In the genomic region with DNA sequence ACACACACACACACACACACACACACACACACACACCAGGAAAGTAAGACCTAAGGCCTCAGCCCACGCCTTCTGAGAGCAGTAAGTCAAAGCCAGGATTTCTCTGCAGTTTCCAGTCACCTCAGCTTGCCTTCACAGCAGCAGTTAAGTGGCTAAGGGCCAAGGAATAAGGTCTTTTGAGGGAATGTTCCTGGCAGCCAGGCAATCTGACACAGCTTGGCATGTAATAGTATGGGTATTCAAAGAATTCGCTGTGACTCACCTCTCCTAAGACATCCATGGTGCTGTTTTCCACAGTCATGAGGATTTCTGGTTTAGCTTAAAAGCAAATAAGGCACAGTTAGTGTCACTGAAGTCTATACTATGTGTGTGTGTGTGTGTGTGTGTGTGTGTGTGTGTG, we compare ENCODE assay signal across 9 mouse cellular contexts. TPM values are rescaled to one million over a fixed set of nuclear protein-coding genes. Genes with fewer than 3 reads are reported as not detected.
DNase-seq lines count a peak whose midpoint lies in the region; ATAC-seq lines count a peak whose summit lies in the region.
"Had no signal": no experiment of that assay in that cellular context is flagged by ENCODE, and none has a peak within 500 bp of the region (broad histone marks: within the 10 kb centered on the region; RNA-seq: fewer than 3 reads in every experiment).

No protein-coding gene starts in this region.

- H3K27ac ChIP-seq in heart, embryonic 16.5 days (ENCODE audit: low read length), result no peak overlapping the region
- no peak overlapping the region for H3K27ac ChIP-seq in lung, embryonic 15.5 days

- H3K4me2 ChIP-seq in heart, embryonic 16.5 days (ENCODE audit: low read depth, low read length), result no peak overlapping the region
- H3K4me2 ChIP-seq in lung, embryonic 15.5 days, result no peak overlapping the region

- H3K4me1 ChIP-seq in heart, embryonic 16.5 days (ENCODE audit: control insufficient read depth, insufficient read depth, low read length), result peaks cover 10% of the 10 kb centered on the region
- no peaks in the 10 kb centered on the region; the same call in 1 of the 2 replicates for H3K4me1 ChIP-seq in lung, embryonic 15.5 days

- ATAC-seq in heart, embryonic 16.5 days (replicated peaks; ENCODE audit: extremely low read depth, insufficient read depth, low FRiP score), result peak; percentile 67
- peak; percentile 46; the same call in 1 of the 2 replicates for ATAC-seq in lung, embryonic 15.5 days (ENCODE audit: borderline replicate concordance, extremely low read depth, low FRiP score, low TSS enrichment)
- ATAC-seq in megakaryocyte, adult 5-6 weeks (ENCODE audit: poor library complexity, severe bottlenecking), result no peak

- WGBS in heart, embryonic 16.5 days, result 41% methylated on average over 2 of the region's 2 CpGs
- 47% methylated on average over 2 of the region's 2 CpGs for WGBS in lung, embryonic 15.5 days

- no peaks in the 10 kb centered on the region for H3K27me3 ChIP-seq in heart, embryonic 16.5 days (ENCODE audit: control insufficient read depth, insufficient read depth, low read length)
- no peaks in the 10 kb centered on the region for H3K27me3 ChIP-seq in lung, embryonic 15.5 days

- H3K9ac ChIP-seq in heart, embryonic 16.5 days (ENCODE audit: low read length), result no peak overlapping the region
- H3K9ac ChIP-seq in lung, embryonic 15.5 days, result no peak overlapping the region

- peak; percentile 8 to 12 for DNase-seq in cerebellum, adult 18-20 months
- DNase-seq in cerebellum, adult 11-12 months, result no peak
- peak; percentile 29 to 42 for DNase-seq in right cerebral cortex, postnatal 10 days (ENCODE audit: low spot score in 2 of 2)
- DNase-seq in right cerebral cortex, postnatal 4 days, result no peak
- DNase-seq in thymus, postnatal 10 days (ENCODE audit: low spot score in 2 of 2), result no peak

- H3K36me3 ChIP-seq in heart, embryonic 16.5 days (ENCODE audit: control insufficient read depth, insufficient read depth), result no peaks in the 10 kb centered on the region
- no peaks in the 10 kb centered on the region for H3K36me3 ChIP-seq in lung, embryonic 15.5 days

- H3K4me3 ChIP-seq in heart, embryonic 16.5 days (ENCODE audit: low read length), result no peak overlapping the region
- H3K4me3 ChIP-seq in lung, embryonic 15.5 days, result no peak overlapping the region

- H3K9me3 ChIP-seq in heart, embryonic 16.5 days (replicated peaks; ENCODE audit: control insufficient read depth, low read length), result no peaks in the 10 kb centered on the region
- no peaks in the 10 kb centered on the region for H3K9me3 ChIP-seq in lung, embryonic 15.5 days

RNA-seq across cellular contexts. Expression of a gene that starts 25.6 kb away (rescaled TPM):
- polyA plus RNA-seq in heart, embryonic 16.5 days (2015; fragmentation: Nextera tagmentation; extraction: Ambion mirVana), result 0.89 and 2.8 TPM in 2 replicates
- polyA plus RNA-seq in lung, embryonic 15.5 days (2015; fragmentation: Nextera tagmentation; extraction: Ambion mirVana), result 0.14 and 0.35 TPM in 2 replicates
- total RNA-seq in megakaryocyte, adult 5-6 weeks (2015), result 0.54 and 4.2 TPM in 2 replicates
- 1.2 and 1.9 TPM in 2 replicates for total RNA-seq in megakaryocyte, adult 5-6 weeks (2017)
- total RNA-seq: layer of hippocampus, adult 18-20 months had no signal

Comparison
In these comparisons a context has a peak if more than half of its experiments do, and no peak if none do; other contexts are left out.
1. DNase-seq: peak in cerebellum, adult 18-20 months (2 of 2) and right cerebral cortex, postnatal 10 days (2 of 2); none in cerebellum, adult 11-12 months (single experiment), right cerebral cortex, postnatal 4 days (single experiment) and thymus, postnatal 10 days (0 of 2).